In genomic region chr9:124423552-124424291, GRCm38 (mm10) we compare ENCODE assay signal across 8 mouse cellular contexts. TPM values are rescaled to one million over a fixed set of nuclear protein-coding genes. Genes with fewer than 3 reads are reported as not detected.
A peak's percentile ranks its signal among the peaks of the same experiment; 100 is the strongest.
DNase-seq lines count a peak whose midpoint lies in the region; ATAC-seq and TF ChIP-seq lines count a peak whose summit lies in the region.

No protein-coding gene starts in this region.

- peak; percentile 78 for ATAC-seq in forebrain, embryonic 14.5 days
- ATAC-seq in neutrophil, adult 5-6 weeks (ENCODE audit: extremely low read depth, insufficient number of reproducible peaks, low FRiP score, poor library complexity, severe bottlenecking): peak; percentile 42

- peak overlapping the region; percentile 61 for H3K9ac ChIP-seq in ES-Bruce4 (ENCODE audit: low read depth, poor library complexity, severe bottlenecking)
- peak overlapping the region; percentile 73 for H3K9ac ChIP-seq in forebrain, embryonic 14.5 days (ENCODE audit: low read length)

- peak overlapping the region; percentile 63 for H3K4me2 ChIP-seq in forebrain, embryonic 14.5 days (ENCODE audit: low read length)

- no peaks in the 10 kb centered on the region for H3K4me1 ChIP-seq in ES-Bruce4 (ENCODE audit: control insufficient read depth, insufficient read depth, low read length)
- no peaks in the 10 kb centered on the region for H3K4me1 ChIP-seq in forebrain, embryonic 14.5 days (ENCODE audit: control insufficient read depth, insufficient read depth, low read length)

- no peaks in the 10 kb centered on the region for H3K9me3 ChIP-seq in ES-Bruce4 (replicated peaks; ENCODE audit: control insufficient read depth, insufficient read depth, low read length, poor library complexity, severe bottlenecking)
- H3K9me3 ChIP-seq in forebrain, embryonic 14.5 days (replicated peaks; ENCODE audit: control insufficient read depth, low read length): no peaks in the 10 kb centered on the region

- WGBS in forebrain, embryonic 14.5 days: under 1% methylated on average over 73 of the region's 74 CpGs

- peak overlapping the region; percentile 81 for H3K27ac ChIP-seq in ES-Bruce4 (ENCODE audit: insufficient read depth, low read length)
- peak overlapping the region; percentile 96 for H3K27ac ChIP-seq in forebrain, embryonic 14.5 days (ENCODE audit: low read depth, low read length)

- H3K36me3 ChIP-seq in ES-Bruce4 (ENCODE audit: control insufficient read depth, insufficient read depth, low read length, poor library complexity, severe bottlenecking): no peaks in the 10 kb centered on the region
- H3K36me3 ChIP-seq in forebrain, embryonic 14.5 days (ENCODE audit: control insufficient read depth, insufficient read depth, low read length): no peaks in the 10 kb centered on the region

- peak; percentile 88 for DNase-seq in c-Kit-positive CD71-positive TER-119-positive erythroid progenitor cells, embryonic 14.5 days (ENCODE audit: low spot score)
- DNase-seq in forebrain, embryonic 14.5 days (ENCODE audit: low spot score): peak; percentile 99
- DNase-seq in heart, postnatal 14 days: peak; percentile 96 to 98
- peak; percentile 97 for DNase-seq in layer of hippocampus, adult 11-12 months (ENCODE audit: low spot score)
- peak; percentile 98 for DNase-seq in lung, adult 18-20 months
- DNase-seq in thymus, adult 18-20 months: peak; percentile 96

- no peak for TF ChIP-seq EP300 in ES-Bruce4 (IDR thresholded peaks at IDR 0.05; ENCODE audit: insufficient read depth, low read depth, low read length)

- TF ChIP-seq CTCF in ES-Bruce4 (IDR thresholded peaks at IDR 0.05; ENCODE audit: low read depth, low read length): no peak

- TF ChIP-seq POLR2A in ES-Bruce4 (IDR thresholded peaks at IDR 0.05; ENCODE audit: insufficient read depth, low read length): no peak

- H3K27me3 ChIP-seq in ES-Bruce4 (ENCODE audit: control insufficient read depth, insufficient read depth, low read length, poor library complexity, severe bottlenecking): no peaks in the 10 kb centered on the region
- no peaks in the 10 kb centered on the region for H3K27me3 ChIP-seq in forebrain, embryonic 14.5 days (replicated peaks; ENCODE audit: control insufficient read depth, insufficient read depth, low read length)

- intact Hi-C loops in heart, postnatal 14 days (cut with DNase I): no loop called here

- peak overlapping the region; percentile 71 for H3K4me3 ChIP-seq in ES-Bruce4 (ENCODE audit: low read depth, low read length)
- H3K4me3 ChIP-seq in forebrain, embryonic 14.5 days (ENCODE audit: low read depth, low read length): peak overlapping the region; percentile 71

RNA-seq across cellular contexts. Expression of gene Ppp2r3d, which starts 53.0 kb away (rescaled TPM):
- 41.5 and 43.1 TPM in 2 replicates for polyA plus RNA-seq in ES-Bruce4 (2011; ENCODE audit: insufficient read depth, insufficient read length, low read depth, missing spikeins)
- 109 and 139 TPM in 2 replicates for polyA plus RNA-seq in forebrain, embryonic 14.5 days (2014; fragmentation: Nextera tagmentation; extraction: Ambion mirVana)
- 100 to 1,000 TPM; 117 to 121 TPM for total RNA-seq in heart, postnatal 14 days (2021)
- 43.3 and 63.0 TPM in 2 replicates for total RNA-seq in neutrophil, adult 5-6 weeks (2017)

Comparison
In these comparisons a context has a peak if more than half of its experiments do, and no peak if none do; other contexts are left out.
1. Peak in every context shown above with its lines: DNase-seq, ATAC-seq, H3K4me3 ChIP-seq and H3K27ac ChIP-seq.